Mouse (Mus musculus) cortical plate, adult 2 months (tissue): Measurements from ENCODE around the gene Notch4. TPM values are rescaled to one million over a fixed set of nuclear protein-coding genes. Genes with fewer than 3 reads are reported as not detected.
A peak's percentile ranks its signal among the peaks of the same experiment; 100 is the strongest.

ENCODE experiments used
- H3K27ac ChIP-seq: fragments of 200-500 bp; 2 replicates; pipeline ENCODE4 v1.5.1; 2012; ENCODE audit warnings: low read length, control low read depth, inconsistent platforms; ENCODE audit not compliant: insufficient read depth
- H3K4me1 ChIP-seq: fragments of 200-500 bp; 2 replicates; pipeline ENCODE4 v1.6.1; 2011; ENCODE audit warnings: low read length; ENCODE audit not compliant: control insufficient read depth, insufficient read depth
- H3K4me3 ChIP-seq: fragments of 200-500 bp; 2 replicates; pipeline ENCODE4 v1.5.1; 2011; ENCODE audit warnings: mild to moderate bottlenecking, low read length, control low read depth; ENCODE audit not compliant: insufficient read depth
- CTCF ChIP-seq: fragments of 200-500 bp; IDR thresholded peaks from 2 replicates; pipeline ENCODE4 v1.5.1; 2011; ENCODE audit warnings: mild to moderate bottlenecking, control low read depth, low read length; ENCODE audit not compliant: insufficient read depth; ENCODE audit errors: extremely low read depth
- POLR2A ChIP-seq: fragments of 200-500 bp; IDR thresholded peaks from 2 replicates; pipeline ENCODE4 v1.6.1; 2011; ENCODE audit warnings: mild to moderate bottlenecking, low read length, control low read depth; ENCODE audit not compliant: insufficient read depth; ENCODE audit errors: extremely low read depth
- polyA plus RNA-seq: library from polyadenylated mRNA; depleted of rRNA; stranded (reverse); fragments of >200 nt; gene quantifications from 2 replicates; pipeline ENCODE4 v1.2.3, GENCODE M21; 2012

The Notch4 gene
- polyA plus RNA-seq, 1 experiment, result 3.4 TPM

DNA sequence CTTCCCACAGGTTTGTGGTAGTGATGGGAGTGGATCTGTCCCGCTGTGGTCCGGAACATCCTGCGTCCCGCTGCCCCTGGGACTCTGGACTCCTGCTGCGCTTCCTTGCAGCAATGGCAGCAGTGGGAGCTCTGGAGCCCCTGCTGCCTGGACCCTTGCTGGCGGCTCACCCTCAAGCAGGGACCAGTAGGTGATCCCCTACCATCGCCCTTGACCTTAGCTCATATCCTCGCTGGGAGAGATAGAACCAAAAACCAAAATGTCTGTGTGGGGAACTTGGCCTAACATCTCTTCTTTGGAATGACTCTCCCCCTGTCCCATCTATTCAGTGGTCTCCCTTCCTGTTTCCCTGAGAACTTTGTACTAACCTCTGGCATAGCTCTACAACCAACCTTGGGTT, 19.8 kb downstream of the Notch4 start:
- Histone ChIP-seq H3K27ac (no peak overlapping the region), H3K4me1 (peaks cover 5% of the 10 kb centered on the region; the same call in 1 of the 2 replicates)
- TF ChIP-seq CTCF, result no peak

DNA sequence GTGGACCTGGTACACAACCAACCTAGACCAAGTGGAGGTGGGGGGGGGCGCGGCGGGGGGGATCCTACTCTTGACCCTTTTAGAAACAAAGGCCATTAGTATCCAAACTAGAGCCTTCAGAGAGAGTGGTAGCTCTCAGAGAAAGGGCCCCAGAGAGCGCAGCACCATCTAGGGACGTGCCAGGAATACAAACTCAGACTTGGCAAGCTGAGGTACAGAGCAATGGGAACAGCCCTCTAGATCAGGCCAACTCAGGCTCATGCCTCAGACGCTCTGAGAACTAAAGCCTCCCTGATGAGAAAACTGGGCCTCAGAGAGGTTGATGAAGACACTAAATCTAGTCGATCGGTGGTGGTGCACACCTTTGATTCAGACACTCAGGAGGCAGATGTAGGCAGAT, 21.1 kb downstream of the Notch4 start:
- no peak for TF ChIP-seq POLR2A
- no peak for TF ChIP-seq CTCF
- H3K4me3 ChIP-seq, result no peak overlapping the region
- H3K27ac ChIP-seq, result no peak overlapping the region
- H3K4me1 ChIP-seq, result peaks cover 5% of the 10 kb centered on the region; the same call in 1 of the 2 replicates

More for the DNA sequence above, 19.8 kb downstream of the Notch4 start:
- no peak overlapping the region for H3K4me3 ChIP-seq

DNA sequence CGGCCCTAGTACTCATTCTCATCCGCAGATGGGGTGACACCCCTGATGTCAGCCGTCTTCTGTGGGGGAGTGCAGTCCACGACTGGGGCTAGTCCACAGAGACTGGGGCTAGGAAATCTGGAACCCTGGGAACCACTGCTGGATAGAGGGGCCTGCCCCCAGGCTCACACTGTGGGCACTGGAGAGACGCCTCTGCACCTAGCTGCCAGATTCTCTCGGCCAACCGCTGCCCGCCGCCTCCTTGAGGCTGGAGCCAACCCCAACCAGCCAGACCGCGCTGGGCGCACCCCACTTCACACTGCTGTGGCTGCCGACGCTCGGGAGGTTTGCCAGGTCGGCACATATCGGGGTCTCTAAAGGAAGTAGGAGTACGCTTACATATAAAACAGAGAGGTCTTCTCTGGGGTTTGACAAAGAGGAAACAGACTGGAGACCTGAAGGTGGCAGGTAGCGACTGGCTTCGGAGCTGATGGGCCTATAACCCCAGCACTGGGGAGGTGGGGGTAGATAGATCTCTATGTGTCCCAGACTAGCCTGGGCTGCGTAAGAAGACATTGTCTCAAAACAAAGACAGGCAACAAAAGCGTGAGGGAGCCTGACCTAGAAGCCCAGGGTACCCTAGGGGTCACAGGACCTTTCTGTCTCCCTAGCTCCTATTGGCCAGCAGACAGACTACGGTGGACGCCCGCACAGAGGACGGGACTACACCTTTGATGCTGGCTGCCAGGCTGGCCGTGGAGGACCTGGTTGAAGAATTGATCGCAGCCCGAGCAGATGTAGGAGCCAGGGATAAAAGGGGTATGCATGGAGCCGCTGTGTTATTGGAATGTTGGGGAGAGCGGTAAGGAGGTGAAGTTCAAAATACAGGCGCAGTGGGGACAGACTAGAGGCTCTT, 22.1 kb downstream of the Notch4 start:
- peaks cover 5% of the 10 kb centered on the region; the same call in 1 of the 2 replicates for H3K4me1 ChIP-seq
- TF ChIP-seq POLR2A (no peak), CTCF (no peak)
- peak overlapping the region; percentile 94; the same call in 1 of the 2 replicates for H3K27ac ChIP-seq
- peak overlapping the region; percentile 56 for H3K4me3 ChIP-seq

DNA sequence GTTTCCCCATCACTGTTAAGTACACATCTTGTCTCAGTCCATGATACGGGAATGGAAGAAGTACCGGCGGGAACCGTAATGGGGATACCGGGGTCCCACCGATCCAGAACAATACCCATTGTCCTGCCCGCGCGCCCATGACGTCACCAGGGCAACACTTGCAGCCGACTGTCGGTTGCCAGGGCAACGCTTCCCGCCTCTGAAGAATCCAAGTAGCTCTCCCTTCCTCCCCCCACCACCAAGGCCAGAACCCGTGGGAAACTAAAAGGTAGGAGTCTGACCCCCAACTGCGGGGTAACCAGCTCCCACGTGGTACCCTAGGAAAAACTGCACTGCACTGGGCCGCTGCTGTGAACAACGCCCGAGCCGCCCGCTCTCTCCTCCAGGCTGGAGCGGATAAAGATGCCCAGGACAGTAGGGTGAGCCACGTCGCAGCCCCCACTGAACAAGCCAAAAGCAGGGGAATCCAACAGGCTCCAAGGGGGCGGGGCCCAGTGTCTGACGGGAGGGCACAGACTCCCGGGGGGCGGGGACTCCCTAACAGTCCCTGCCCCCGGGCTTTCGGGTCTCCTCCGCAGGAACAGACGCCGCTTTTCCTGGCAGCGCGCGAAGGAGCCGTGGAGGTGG, 22.8 kb downstream of the Notch4 start:
- Histone ChIP-seq H3K4me1 (peaks cover 5% of the 10 kb centered on the region), H3K4me3 (peak overlapping the region; percentile 56), H3K27ac (peak overlapping the region; percentile 94)
- no peak for TF ChIP-seq CTCF
- no peak for TF ChIP-seq POLR2A

DNA sequence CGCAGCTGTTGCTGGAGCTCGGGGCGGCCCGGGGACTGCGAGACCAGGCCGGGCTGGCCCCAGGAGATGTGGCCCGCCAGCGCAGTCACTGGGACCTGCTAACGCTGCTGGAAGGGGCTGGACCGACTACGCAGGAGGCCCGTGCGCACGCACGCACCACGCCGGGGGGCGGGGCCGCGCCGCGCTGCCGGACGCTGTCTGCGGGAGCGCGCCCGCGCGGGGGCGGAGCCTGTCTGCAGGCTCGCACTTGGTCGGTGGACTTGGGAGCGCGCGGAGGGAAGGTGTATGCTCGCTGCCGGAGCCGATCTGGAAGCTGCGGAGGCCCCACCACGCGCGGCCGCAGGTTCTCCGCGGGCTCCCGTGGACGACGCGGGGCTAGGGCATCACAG, 23.3 kb downstream of the Notch4 start:
- Histone ChIP-seq H3K4me3 (peak overlapping the region; percentile 56), H3K4me1 (peaks cover 5% of the 10 kb centered on the region), H3K27ac (peak overlapping the region; percentile 97)
- no peak for TF ChIP-seq CTCF
- TF ChIP-seq POLR2A, result peak; percentile 75

DNA sequence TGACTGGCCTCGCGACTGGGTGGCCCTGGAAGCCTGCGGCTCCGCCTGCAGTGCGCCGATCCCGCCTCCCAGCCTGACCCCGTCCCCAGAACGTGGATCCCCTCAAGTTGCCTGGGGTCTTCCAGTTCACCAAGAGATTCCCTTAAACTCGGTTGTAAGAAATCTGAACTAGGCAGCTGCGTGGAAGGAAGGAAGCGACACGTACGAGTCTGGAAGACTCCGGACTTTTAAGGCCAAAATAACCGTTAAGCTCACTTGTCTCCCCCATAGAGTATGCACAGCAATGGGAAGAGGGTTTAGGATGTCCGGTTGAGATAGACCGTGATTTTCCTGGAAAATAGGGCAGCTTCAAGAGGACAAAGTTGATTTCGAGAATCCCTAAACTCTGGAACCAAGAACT, 23.7 kb downstream of the Notch4 start:
- H3K27ac ChIP-seq, result peak overlapping the region; percentile 97
- H3K4me1 ChIP-seq, result peaks cover 5% of the 10 kb centered on the region
- peak overlapping the region; percentile 56 for H3K4me3 ChIP-seq
- TF ChIP-seq POLR2A, result no peak
- no peak for TF ChIP-seq CTCF

DNA sequence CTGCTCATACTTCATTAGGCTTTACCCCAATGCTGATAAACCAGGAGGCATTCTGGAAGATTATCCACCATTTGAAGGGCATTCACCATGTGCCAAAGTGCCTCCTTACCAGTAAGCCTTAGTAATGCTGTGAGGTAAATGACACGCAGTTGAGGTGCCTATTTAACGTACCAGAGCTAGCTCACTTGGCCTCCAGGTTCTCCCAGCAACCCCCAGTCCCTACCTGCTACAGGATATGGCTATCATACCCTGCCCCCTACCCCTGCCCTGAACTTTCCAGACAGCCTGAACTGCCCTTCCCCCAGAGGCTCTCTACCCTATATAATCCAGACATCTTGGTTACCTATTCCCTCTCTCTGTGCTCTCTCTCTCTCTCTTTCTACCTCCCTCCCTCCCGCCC, 24.7 kb downstream of the Notch4 start:
- TF ChIP-seq POLR2A (no peak), CTCF (no peak)
- no peak overlapping the region for H3K27ac ChIP-seq
- no peak overlapping the region for H3K4me3 ChIP-seq
- H3K4me1 ChIP-seq, result peaks cover 5% of the 10 kb centered on the region

DNA sequence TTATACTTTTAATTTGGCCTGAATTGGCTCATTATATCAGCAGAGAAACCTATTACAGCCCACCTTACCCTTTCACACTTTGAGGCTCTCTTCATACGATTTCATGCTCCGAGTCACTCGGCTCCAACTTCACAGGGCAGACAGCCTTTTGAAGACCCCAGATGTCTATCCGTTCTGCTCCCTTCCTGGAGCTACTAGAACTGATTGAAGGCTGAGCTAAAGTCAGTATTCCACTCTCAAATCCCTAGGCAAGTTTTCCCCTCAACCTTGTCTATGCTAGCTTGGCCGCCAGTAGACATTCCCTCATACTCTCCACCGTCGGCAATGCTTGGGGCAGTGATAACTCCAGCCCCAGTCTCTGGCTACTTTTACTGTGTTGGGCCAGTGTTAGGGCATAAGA, 25.1 kb downstream of the Notch4 start:
- H3K4me3 ChIP-seq, result no peak overlapping the region
- peaks cover 5% of the 10 kb centered on the region for H3K4me1 ChIP-seq
- H3K27ac ChIP-seq, result no peak overlapping the region
- TF ChIP-seq POLR2A, result no peak
- no peak for TF ChIP-seq CTCF

DNA sequence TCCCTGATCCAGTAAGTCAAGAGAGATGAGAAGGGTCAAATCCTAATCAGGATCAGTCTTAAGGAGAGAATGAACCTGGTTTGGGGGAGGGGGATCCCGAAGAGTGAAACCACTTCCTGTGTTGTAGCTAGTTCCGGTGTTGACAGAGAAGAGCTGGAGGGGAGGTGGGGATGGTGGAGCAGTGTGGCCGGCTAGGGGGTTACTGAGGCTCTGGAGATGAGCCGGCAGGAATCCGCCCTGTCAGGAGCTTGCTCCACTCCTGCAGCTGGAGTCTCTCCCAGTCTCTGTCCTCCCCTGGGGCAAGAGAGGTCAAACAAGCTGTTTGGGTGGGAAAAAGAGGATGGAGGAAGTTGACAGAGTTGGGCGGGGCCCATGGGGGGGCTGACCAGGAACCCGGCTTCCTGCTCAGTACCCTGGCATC, 25.6 kb downstream of the Notch4 start, which contains the start of gene Gpsm3:
TSS of gene Gpsm3 (plus strand) at position 126 of the 421 bp plus-strand sequence.
- TF ChIP-seq CTCF, result no peak
- peaks cover 5% of the 10 kb centered on the region for H3K4me1 ChIP-seq
- no peak within 1 kb of the TSS for H3K4me3 ChIP-seq
- peak within 1 kb of the TSS; percentile 53; the same call in 1 of the 2 replicates for H3K27ac ChIP-seq

DNA sequence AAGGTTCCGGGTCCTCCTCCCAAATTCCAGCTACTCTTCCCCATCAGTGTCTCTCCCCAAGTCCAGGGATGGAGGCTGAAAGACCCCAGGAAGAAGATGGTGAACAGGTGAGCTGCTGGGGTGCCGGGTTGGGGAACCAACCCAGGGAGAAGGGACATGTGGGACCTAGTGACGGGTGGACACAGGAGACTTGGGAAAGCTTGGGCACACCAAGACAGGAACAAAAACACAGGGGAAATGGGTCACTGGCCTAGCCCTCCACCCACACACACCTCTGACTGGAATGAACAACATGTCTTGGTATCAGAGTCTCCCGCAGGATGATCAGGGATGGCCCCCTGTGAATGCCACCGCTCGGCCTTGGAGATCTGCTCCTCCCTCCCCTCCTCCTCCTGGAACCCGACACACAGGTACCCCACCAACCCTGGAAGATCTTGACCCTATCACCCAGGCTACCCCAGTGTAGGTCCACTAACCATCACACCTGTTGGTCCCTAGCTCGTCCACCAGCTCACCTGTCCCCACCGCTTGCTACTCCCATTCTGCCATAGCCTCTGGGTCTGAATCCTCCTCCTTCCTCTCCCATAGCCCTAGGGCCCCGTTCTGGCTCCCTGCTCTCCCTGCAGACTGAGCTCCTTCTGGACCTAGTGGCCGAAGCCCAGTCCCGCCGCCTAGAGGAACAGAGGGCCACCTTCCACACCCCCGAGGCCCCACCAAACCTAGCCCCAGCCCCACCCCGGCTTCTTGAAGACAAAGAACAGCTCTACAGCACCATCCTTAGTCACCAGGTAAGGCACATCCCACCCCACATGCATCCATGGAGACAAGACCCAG, 26.3 kb downstream of the Notch4 start:
- H3K27ac ChIP-seq, result peak overlapping the region; percentile 53; the same call in 1 of the 2 replicates
- TF ChIP-seq CTCF (no peak), POLR2A (no peak)
- no peak overlapping the region for H3K4me3 ChIP-seq
- H3K4me1 ChIP-seq, result peaks cover 5% of the 10 kb centered on the region
